Mouse (Mus musculus): ENCODE data around the gene Tom1l2. TPM values are rescaled to one million over a fixed set of nuclear protein-coding genes. Genes with fewer than 3 reads are reported as not detected.

The Tom1l2 gene
- polyA plus RNA-seq, 1 experiment from 2014 or later = 40.0 TPM

DNA sequence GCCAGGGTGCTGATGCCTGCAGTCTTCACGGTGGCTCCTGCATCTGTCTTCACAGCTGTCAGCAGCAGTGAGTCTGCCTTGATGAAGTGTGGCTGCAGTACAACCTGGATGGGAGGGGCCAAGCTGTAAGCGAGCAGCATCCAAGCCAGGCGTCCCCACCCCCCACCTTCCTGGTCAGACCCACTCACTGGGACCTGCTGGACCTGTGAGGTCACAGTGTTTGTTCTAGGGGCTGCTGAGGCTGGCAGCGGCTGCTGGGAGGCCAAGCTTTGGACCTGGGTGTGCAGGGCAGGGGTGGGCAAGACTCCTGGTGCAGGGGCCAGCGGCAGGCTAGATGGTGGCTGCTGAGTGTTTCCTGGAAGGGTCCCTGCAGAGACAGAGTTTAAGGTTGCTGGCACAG, 146.5 kb downstream of the Tom1l2 start:
- no peak for ATAC-seq (replicated peaks; ENCODE audit: extremely low read depth, insufficient read depth, low FRiP score)
- H3K4me2 ChIP-seq (ENCODE audit: low read depth, low read length) = no peak overlapping the region
- H3K27me3 ChIP-seq (ENCODE audit: control insufficient read depth, insufficient read depth, low read length) = no peaks in the 10 kb centered on the region
- H3K4me3 ChIP-seq (ENCODE audit: low read length) = no peak overlapping the region
- no peak overlapping the region for H3K9ac ChIP-seq (ENCODE audit: low read length)
- peaks cover 47% of the 10 kb centered on the region for H3K36me3 ChIP-seq (ENCODE audit: control insufficient read depth, insufficient read depth)
- H3K9me3 ChIP-seq (replicated peaks; ENCODE audit: control insufficient read depth, low read length) = no peaks in the 10 kb centered on the region
- no peak overlapping the region for H3K27ac ChIP-seq (ENCODE audit: low read length)
- 57% methylated on average over 5 of the region's 5 CpGs for WGBS
- H3K4me1 ChIP-seq (ENCODE audit: control insufficient read depth, insufficient read depth, low read length) = peaks cover 32% of the 10 kb centered on the region

GRCm38 (mm10) chr11:60205026-60205425, 147.7 kb downstream of the Tom1l2 start:
- Histone ChIP-seq H3K4me2 (ENCODE audit: low read depth, low read length) (no peak overlapping the region), H3K27me3 (ENCODE audit: control insufficient read depth, insufficient read depth, low read length) (no peaks in the 10 kb centered on the region), H3K4me3 (ENCODE audit: low read length) (no peak overlapping the region), H3K36me3 (ENCODE audit: control insufficient read depth, insufficient read depth) (peaks cover 58% of the 10 kb centered on the region), H3K4me1 (ENCODE audit: control insufficient read depth, insufficient read depth, low read length) (peaks cover 27% of the 10 kb centered on the region), H3K9ac (ENCODE audit: low read length) (no peak overlapping the region), H3K27ac (ENCODE audit: low read length) (no peak overlapping the region), H3K9me3 (replicated peaks; ENCODE audit: control insufficient read depth, low read length) (no peaks in the 10 kb centered on the region)
- WGBS = 81% methylated on average over 11 of the region's 12 CpGs
- ATAC-seq (replicated peaks; ENCODE audit: extremely low read depth, insufficient read depth, low FRiP score) = no peak

- no peaks in the 10 kb centered on the region for H3K9me3 ChIP-seq (replicated peaks; ENCODE audit: control insufficient read depth, low read length)
- no peak overlapping the region for H3K4me3 ChIP-seq (ENCODE audit: low read length)
- H3K4me2 ChIP-seq (ENCODE audit: low read depth, low read length) = no peak overlapping the region
- H3K4me1 ChIP-seq (ENCODE audit: control insufficient read depth, insufficient read depth, low read length) = peaks cover 10% of the 10 kb centered on the region
- 89% methylated on average over 26 of the region's 26 CpGs for WGBS
- H3K27ac ChIP-seq (ENCODE audit: low read length) = no peak overlapping the region
- no peak overlapping the region for H3K9ac ChIP-seq (ENCODE audit: low read length)
- no peaks in the 10 kb centered on the region for H3K27me3 ChIP-seq (ENCODE audit: control insufficient read depth, insufficient read depth, low read length)
- no peak for ATAC-seq (replicated peaks; ENCODE audit: extremely low read depth, insufficient read depth, low FRiP score)
- peaks cover 66% of the 10 kb centered on the region for H3K36me3 ChIP-seq (ENCODE audit: control insufficient read depth, insufficient read depth)
Measured at GRCm38 (mm10) chr11:60202710-60203638, 149.7 kb downstream of the Tom1l2 start.

- Histone ChIP-seq H3K27ac (ENCODE audit: low read length) (peak overlapping the region; percentile 9; the same call in 1 of the 2 replicates), H3K9ac (ENCODE audit: low read length) (no peak overlapping the region), H3K27me3 (ENCODE audit: control insufficient read depth, insufficient read depth, low read length) (no peaks in the 10 kb centered on the region), H3K9me3 (replicated peaks; ENCODE audit: control insufficient read depth, low read length) (no peaks in the 10 kb centered on the region), H3K36me3 (ENCODE audit: control insufficient read depth, insufficient read depth) (peaks cover 66% of the 10 kb centered on the region), H3K4me1 (ENCODE audit: control insufficient read depth, insufficient read depth, low read length) (peaks cover 8% of the 10 kb centered on the region), H3K4me3 (ENCODE audit: low read length) (no peak overlapping the region), H3K4me2 (ENCODE audit: low read depth, low read length) (no peak overlapping the region)
- 82% methylated on average over 11 of the region's 11 CpGs for WGBS
- ATAC-seq (replicated peaks; ENCODE audit: extremely low read depth, insufficient read depth, low FRiP score) = no peak
Measured at GRCm38 (mm10) chr11:60200384-60200783, 152.3 kb downstream of the Tom1l2 start.

- H3K4me1 ChIP-seq (ENCODE audit: control insufficient read depth, insufficient read depth, low read length) = peaks cover 8% of the 10 kb centered on the region
- no peak overlapping the region for H3K4me2 ChIP-seq (ENCODE audit: low read depth, low read length)
- H3K9ac ChIP-seq (ENCODE audit: low read length) = no peak overlapping the region
- peaks cover 67% of the 10 kb centered on the region for H3K36me3 ChIP-seq (ENCODE audit: control insufficient read depth, insufficient read depth)
- 13% methylated on average over 18 of the region's 18 CpGs for WGBS
- H3K9me3 ChIP-seq (replicated peaks; ENCODE audit: control insufficient read depth, low read length) = peaks cover 3% of the 10 kb centered on the region; the same call in 1 of the 2 replicates
- H3K27ac ChIP-seq (ENCODE audit: low read length) = peak overlapping the region; percentile 9; the same call in 1 of the 2 replicates
- H3K4me3 ChIP-seq (ENCODE audit: low read length) = no peak overlapping the region
- no peaks in the 10 kb centered on the region for H3K27me3 ChIP-seq (ENCODE audit: control insufficient read depth, insufficient read depth, low read length)
- peak; percentile 68 for ATAC-seq (replicated peaks; ENCODE audit: extremely low read depth, insufficient read depth, low FRiP score)
Measured at GRCm38 (mm10) chr11:60199702-60200184, 153.0 kb downstream of the Tom1l2 start.

DNA sequence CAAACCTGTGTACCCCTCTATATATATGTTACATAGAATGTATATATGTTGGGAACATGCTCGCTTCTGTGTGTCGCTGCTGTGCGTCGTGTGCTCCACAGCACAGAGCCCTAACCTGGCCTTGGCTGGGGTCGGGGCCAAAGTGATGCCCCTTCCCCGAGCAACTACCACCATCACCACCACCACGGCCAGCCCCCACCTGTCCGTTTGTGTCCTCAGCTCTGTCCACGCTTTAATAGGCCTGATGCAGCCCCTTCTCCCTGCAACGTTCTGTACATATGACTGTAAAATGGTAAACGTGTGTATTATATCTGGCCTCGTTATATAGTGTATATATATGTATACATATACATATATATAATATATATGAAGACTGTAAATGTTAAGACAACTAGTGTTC, 154.1 kb downstream of the Tom1l2 start:
- Histone ChIP-seq H3K27me3 (ENCODE audit: control insufficient read depth, insufficient read depth, low read length) (no peaks in the 10 kb centered on the region), H3K4me3 (ENCODE audit: low read length) (no peak overlapping the region), H3K27ac (ENCODE audit: low read length) (no peak overlapping the region), H3K9ac (ENCODE audit: low read length) (no peak overlapping the region), H3K4me2 (ENCODE audit: low read depth, low read length) (no peak overlapping the region), H3K9me3 (replicated peaks; ENCODE audit: control insufficient read depth, low read length) (peaks cover 6% of the 10 kb centered on the region; the same call in 1 of the 2 replicates), H3K4me1 (ENCODE audit: control insufficient read depth, insufficient read depth, low read length) (peaks cover 8% of the 10 kb centered on the region), H3K36me3 (ENCODE audit: control insufficient read depth, insufficient read depth) (peaks cover 68% of the 10 kb centered on the region)
- 83% methylated on average over 12 of the region's 12 CpGs for WGBS
- no peak for ATAC-seq (replicated peaks; ENCODE audit: extremely low read depth, insufficient read depth, low FRiP score)

GRCm38 (mm10) chr11:60197998-60198619, 154.6 kb downstream of the Tom1l2 start:
- peaks cover 8% of the 10 kb centered on the region for H3K4me1 ChIP-seq (ENCODE audit: control insufficient read depth, insufficient read depth, low read length)
- H3K4me3 ChIP-seq (ENCODE audit: low read length) = no peak overlapping the region
- H3K9ac ChIP-seq (ENCODE audit: low read length) = no peak overlapping the region
- H3K4me2 ChIP-seq (ENCODE audit: low read depth, low read length) = no peak overlapping the region
- H3K27me3 ChIP-seq (ENCODE audit: control insufficient read depth, insufficient read depth, low read length) = no peaks in the 10 kb centered on the region
- peaks cover 6% of the 10 kb centered on the region; the same call in 1 of the 2 replicates for H3K9me3 ChIP-seq (replicated peaks; ENCODE audit: control insufficient read depth, low read length)
- no peak overlapping the region for H3K27ac ChIP-seq (ENCODE audit: low read length)
- no peak for ATAC-seq (replicated peaks; ENCODE audit: extremely low read depth, insufficient read depth, low FRiP score)
- peaks cover 63% of the 10 kb centered on the region for H3K36me3 ChIP-seq (ENCODE audit: control insufficient read depth, insufficient read depth)
- 76% methylated on average over 24 of the region's 24 CpGs for WGBS

DNA sequence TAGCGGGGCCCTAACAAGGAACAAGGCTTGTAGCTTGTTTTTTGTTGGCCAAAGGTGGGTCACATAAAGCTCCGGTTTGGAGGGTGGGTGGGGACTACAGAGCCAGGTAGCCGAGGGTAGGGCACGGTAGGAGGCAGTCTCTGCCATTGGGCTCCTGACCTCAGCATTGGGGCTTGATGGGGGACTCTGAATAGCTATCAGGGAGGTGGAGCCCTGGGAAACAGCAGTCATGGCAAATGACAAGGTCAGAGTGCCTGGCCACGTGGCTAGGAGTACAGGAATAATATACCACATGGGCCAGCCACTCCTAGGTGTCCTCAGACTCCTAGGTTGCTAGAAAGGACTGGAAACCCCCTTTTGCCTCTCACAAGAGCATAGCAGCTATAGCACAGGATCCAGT, 156.4 kb downstream of the Tom1l2 start:
- Histone ChIP-seq H3K27me3 (ENCODE audit: control insufficient read depth, insufficient read depth, low read length) (no peaks in the 10 kb centered on the region), H3K27ac (ENCODE audit: low read length) (no peak overlapping the region), H3K4me2 (ENCODE audit: low read depth, low read length) (no peak overlapping the region), H3K9ac (ENCODE audit: low read length) (no peak overlapping the region), H3K4me1 (ENCODE audit: control insufficient read depth, insufficient read depth, low read length) (peaks cover 8% of the 10 kb centered on the region), H3K36me3 (ENCODE audit: control insufficient read depth, insufficient read depth) (peaks cover 45% of the 10 kb centered on the region), H3K9me3 (replicated peaks; ENCODE audit: control insufficient read depth, low read length) (peaks cover 6% of the 10 kb centered on the region; the same call in 1 of the 2 replicates), H3K4me3 (ENCODE audit: low read length) (no peak overlapping the region)
- 68% methylated on average over 5 of the region's 5 CpGs for whole genome bisulfite sequencing
- ATAC-seq (replicated peaks; ENCODE audit: extremely low read depth, insufficient read depth, low FRiP score) = no peak

- H3K36me3 ChIP-seq (ENCODE audit: control insufficient read depth, insufficient read depth) = peaks cover 45% of the 10 kb centered on the region
- H3K27me3 ChIP-seq (ENCODE audit: control insufficient read depth, insufficient read depth, low read length) = no peaks in the 10 kb centered on the region
- H3K4me2 ChIP-seq (ENCODE audit: low read depth, low read length) = no peak overlapping the region
- no peak overlapping the region for H3K27ac ChIP-seq (ENCODE audit: low read length)
- H3K4me3 ChIP-seq (ENCODE audit: low read length) = no peak overlapping the region
- H3K4me1 ChIP-seq (ENCODE audit: control insufficient read depth, insufficient read depth, low read length) = peaks cover 9% of the 10 kb centered on the region
- peaks cover 6% of the 10 kb centered on the region; the same call in 1 of the 2 replicates for H3K9me3 ChIP-seq (replicated peaks; ENCODE audit: control insufficient read depth, low read length)
- no peak overlapping the region for H3K9ac ChIP-seq (ENCODE audit: low read length)
- no peak for ATAC-seq (replicated peaks; ENCODE audit: extremely low read depth, insufficient read depth, low FRiP score)
Measured at GRCm38 (mm10) chr11:60195108-60195507, 157.6 kb downstream of the Tom1l2 start.
